Mouse (Mus musculus) ovary, postnatal 14 days (tissue): ENCODE data around the gene Neb.

Source experiments
- DNase-seq: peaks from one replicate; pipeline ENCODE4 v3.0.0; 2022; ENCODE audit warnings: low spot score

Neb gene

DNA sequence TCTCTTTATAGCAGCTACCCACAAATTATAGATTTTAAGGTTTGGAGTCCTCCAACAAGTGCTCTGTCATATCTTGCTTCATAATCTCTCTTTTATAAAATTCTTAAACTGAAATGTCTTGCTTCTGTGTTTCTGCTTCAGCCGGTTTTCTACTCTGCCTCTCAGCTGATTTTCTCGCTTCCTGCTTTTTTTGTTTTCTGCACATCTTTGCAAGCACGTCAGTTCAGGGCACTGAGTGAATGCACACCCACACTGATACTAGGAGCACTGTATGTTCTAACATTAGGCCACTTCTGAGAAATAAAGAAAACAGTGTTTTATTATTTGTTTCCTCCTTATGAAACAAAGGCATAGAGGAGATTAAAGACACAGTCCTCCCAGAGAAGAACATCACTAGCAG is 73.7 kb downstream of the Neb start:
- no peak for DNase-seq

DNA sequence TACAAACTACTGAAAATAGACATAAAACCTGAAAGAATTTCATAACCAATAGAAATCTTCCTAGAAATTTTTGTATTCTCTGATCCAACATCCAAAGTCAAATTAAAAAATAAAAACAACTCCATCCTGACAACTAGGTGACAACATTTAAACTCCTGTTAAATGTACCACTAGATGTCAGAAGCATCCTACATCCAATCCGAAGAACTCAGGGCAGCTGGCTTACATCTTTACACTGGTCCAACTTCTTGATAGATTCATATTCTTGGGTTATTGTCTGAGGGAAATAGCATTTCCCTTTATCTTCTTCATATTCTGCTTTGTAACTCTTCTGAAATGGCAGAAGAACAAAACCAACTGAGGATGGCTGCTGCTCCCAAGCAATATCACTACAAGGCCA is 74.9 kb downstream of the Neb start:
- DNase-seq: no peak

DNA sequence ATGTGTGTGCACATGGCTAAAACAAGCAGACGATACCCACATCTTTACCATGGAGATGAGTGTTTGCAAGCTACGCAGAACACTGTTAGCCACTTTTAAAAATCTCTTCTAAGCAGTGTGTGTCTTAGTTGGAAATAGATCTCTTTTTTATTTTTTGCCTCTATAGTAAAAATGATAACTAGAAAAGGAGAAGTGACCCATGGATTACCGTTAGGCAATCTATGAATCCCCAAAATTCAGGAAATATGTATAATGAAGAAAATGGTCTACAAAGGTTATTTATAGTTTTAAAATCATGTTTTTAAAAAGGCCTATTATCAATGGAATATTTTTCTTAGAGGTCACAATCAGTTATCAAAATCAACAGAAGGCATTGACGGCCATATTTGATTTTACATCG is 80.3 kb downstream of the Neb start:
- no peak for DNase-seq

DNA sequence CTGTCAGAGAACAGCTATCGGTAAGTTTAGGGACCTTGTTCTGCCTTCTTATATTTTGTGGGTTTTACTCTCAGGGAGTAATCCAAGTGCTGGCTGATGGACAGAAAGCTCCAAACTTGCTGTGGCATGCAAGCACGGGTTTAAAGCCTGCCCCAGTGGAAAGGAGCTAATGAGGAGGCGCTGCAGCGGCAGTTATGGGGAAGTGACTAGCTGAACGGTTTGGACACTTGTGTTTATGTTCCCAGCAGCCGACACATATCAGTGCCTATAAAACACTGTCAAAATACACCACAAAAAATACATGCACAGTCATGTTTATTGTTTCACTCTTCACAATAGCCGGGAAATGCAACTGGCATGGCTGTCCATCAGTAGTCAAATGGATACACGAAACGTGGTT is 81.5 kb downstream of the Neb start:
- DNase-seq: no peak

DNA sequence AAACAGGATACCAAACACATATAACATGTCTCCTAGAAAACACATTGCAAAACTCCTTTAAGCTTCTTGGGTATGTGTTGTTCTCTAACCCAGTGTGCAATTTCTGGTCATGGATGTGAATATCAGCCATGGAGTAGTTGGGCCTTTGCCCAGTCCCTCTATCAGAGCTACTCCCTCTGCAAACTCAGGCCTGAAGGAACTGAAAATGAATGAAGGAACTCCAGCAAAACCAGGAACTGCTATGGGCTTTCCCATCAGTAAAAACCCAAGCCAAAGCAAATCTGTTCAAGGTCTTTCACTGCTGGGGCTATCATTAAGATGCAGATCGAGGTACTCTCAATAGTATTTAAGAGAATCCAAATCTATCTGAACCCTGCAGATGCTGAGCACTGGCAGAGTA is 90.8 kb downstream of the Neb start:
- no peak for DNase-seq

DNA sequence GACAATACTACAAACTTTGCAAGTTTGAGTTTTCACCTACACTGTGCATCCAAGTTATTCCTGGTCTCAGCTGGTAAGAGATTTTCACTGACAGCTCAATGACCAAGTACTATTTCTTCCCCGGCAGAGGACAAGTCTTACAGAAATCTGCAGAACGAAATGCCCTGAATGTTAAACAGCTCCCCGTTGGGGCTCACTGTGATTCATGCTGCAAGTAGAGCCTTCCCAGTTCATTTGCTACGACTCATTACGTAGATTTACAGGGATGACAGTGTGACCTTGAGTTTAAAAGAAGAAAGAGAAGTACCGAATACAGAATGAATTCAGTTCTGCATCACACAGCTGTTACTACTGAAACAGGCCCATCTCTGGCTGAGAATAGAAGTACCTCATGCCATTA is 91.9 kb downstream of the Neb start:
- DNase-seq: no peak

DNA sequence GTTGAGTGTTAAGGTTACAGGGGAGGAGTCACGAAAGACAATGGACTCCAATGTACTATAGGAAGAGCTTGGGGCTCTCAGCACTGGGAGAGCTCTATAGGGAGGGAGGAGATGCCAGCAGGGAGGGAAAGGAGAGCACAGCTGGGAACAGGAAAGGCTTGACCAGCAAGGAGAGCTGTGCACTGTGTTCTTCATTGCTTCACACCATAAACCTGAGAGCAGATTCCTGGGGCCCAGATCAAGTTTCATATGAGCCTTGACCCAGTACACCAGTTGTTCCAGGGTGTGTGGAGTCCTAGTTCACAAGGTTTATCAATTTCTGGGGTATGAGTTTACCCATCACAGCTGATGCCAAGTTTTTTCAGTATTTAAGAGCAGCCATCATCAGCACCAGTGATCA is 106.1 kb downstream of the Neb start:
- DNase-seq: no peak

DNA sequence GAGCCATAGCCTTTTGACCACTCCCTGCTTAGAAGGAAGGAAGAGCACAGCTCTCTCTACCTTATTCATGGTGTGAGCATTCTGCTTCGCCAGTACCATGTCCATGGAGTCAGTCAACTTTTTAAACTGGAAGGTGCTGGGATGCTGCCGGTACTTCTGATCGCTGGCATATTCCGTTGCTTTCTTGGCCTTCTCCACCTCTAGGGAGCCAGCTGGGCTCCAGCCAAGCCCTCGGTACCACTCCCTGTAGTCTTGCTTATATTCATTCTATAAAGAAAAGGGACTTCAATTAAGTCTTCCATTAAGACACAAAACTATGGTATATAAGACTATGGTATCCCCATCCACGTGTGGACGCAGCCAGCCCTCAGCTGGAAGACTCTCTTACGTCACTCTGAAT is 107.4 kb downstream of the Neb start:
- no peak for DNase-seq

DNA sequence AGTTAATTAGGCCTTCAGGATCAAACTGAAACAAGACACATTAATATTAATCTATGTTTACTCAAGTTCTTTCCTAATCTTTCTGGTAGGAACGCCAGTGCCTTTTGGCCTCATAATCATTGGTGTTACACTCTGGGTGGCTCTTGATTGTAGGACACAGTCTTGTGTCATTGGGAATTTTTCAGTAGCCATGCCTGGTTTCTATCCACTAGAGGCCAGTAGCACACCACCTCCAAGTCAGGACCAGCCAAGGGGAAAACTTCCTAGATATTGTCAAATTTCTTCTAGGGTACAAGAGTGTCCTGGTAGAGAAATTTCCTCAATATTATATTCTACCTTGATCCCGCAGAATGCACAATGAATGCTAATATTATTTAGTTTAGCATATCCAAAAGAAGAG is 116.1 kb downstream of the Neb start:
- DNase-seq: peak; percentile 32

DNA sequence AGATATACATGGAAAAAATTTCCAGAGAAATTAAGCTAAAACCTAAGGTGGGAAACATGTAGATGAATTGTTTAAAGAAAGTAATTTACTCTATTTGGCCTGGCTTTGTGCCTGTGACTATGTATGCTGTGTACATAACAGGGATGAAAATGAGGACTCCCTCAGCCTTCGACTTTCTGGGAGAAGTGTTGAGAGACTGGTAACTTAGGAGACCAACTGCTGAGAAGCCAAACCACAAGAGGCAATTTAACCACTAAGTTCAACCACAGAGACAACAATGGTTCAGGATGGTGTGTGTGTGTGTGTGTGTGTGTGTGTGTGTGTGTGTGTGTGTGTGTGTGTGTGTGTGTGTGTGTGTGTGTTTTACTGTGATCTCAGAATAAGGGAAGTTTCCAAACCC is 126.2 kb downstream of the Neb start:
- DNase-seq: no peak

DNA sequence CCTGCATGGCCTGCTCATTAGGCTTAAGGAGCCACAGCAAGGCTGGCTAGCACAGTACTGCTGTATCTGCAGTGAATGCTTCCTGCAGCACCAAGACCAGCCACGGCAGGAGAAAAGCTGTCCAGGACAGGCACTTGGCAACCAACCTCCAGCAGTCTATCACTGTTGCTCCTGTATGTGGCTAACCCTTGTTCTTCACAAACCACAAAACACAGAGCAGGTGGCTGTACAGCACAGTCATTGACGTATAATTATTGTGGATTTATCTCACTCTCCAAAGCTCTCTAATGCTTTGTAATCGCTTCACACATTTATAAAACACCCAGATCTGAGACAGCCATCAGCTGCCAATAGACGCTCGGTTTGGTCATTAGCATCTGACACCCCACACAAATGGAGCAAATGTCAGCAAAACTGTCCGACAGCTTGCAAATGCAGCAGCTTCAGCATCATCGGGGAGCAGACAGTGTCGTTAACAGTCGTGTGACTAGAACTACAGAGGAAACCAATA is 129.9 kb downstream of the Neb start:
- no peak for DNase-seq

DNA sequence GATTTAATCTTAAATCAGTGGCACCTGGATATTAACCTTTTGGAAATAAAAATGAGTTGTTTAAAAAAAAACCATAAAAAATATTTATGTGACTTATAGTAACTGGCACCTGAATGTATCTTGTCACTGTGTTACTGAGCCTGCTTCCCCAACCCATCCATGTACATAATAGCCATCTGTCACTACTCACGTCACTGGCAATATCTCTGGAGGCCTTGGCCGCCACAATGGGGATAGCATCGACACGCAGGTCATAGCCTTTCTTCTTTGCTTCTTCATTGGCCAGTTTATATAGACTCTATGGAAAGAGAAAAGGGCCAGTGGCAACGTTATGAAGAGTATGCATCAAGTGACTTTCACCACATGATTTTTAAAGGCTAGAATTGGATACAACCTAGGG is 133.2 kb downstream of the Neb start:
- DNase-seq: no peak

DNA sequence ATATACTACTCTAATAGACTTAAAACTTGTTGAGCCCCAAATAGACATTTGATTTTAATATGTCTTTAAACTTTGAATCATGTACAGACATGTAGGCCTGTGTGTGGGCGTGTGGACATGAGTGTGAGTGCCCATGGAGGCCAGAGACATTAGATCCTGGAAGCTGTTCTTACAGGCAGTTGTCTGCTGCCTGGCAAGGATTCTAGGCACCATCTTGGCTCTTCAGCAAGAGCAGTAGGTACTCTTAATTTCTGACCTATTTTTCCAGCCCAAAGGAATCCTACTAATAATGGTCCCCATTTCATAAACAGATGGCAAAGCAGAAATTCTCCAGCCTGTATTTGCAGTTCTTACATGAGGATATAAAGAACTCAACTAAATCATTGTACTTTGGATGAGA is 135.6 kb downstream of the Neb start:
- DNase-seq: no peak

DNA sequence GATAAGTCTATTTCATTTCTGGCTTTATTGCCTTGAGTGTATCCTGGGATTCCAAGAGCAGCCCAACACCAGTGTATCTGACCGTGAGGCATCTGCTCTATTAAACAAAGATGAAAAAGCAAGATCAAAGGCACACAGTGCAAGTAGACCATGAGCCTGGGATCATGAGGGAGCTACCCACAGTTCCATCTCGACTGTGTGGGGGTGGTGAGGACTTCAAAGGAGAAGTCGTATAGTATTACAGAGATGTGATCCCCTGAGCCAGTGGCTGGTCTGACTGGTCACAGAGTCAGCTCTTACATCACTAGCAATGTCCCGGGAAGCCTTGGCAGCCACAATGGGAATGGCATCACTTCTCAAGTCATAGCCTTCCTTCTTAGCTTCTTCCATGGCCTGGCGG is 140.4 kb downstream of the Neb start:
- DNase-seq: no peak

DNA sequence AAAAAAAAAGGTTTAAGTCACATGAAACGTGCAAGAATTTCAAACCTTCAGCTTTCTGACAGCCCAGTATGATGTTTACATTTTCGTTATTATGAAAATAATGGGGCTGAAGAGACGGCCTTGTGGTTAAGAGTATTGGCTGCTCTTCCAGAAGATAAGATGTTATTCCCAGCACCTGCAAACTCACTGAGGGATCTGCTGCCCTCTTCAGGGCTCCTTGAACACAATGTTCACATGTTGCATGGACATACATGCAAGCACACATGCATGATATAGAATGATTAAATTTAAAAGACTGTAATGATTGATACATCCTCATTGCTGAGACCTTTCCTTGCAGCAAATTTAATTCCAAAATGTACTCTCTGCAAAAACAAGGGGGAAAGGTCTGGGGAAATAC is 150.7 kb downstream of the Neb start:
- no peak for DNase-seq

DNA sequence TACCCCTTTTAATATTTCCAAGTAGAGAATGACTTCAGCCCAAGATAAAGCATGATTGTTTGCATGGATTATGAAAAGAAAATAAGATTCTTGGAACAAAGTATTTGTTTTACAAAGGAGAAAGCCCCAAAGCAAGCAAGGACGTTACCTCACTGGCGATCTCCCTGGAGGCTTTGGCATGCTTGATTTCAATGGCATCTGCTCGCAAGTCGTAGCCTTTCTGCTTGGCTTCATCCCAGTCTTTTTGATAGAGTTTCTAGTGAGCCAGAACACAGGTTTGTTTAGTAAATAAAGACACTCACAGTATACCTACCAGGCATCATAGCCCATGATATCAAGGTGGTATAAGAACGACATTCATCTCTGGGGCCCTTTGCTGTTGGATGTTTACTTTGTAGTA is 153.9 kb downstream of the Neb start:
- no peak for DNase-seq

DNA sequence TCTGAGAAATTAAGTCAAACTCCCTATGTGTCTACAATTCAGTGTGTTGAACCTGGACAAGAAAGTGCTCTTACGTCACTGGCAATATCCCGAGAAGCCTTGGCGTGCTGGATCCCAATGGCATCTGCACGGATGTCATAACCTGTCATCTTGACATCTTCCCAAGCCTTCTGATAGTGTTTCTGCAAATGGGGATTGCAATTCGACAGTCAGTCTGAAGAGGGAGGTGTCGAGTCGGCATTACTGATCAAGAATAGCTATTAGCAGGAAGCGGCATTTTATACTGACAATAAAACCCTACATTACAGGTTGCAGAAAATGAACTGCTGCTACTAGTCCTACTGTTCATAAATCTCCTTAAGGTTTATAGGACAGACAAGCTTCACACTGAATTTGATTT is 158.2 kb downstream of the Neb start:
- DNase-seq: no peak

DNA sequence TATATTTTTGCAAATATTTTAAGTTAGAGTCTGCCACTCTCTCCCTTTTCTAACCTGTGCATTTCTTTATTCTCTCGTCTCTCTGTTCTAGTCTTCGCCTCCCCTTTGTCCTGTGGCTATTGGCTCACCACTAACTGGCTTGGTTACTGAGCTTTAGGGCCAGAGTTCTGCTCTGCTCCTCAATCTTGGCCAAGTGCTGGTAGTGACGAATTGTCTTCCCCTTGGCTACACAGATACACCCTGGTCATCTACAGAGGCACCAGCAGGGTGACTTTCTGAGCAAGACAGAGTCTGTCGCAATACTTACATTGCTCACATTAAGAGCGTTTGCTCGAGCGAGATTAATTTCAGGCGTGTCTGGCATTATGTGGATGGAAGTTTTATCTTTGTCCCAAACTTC is 162.3 kb downstream of the Neb start:
- no peak for DNase-seq

DNA sequence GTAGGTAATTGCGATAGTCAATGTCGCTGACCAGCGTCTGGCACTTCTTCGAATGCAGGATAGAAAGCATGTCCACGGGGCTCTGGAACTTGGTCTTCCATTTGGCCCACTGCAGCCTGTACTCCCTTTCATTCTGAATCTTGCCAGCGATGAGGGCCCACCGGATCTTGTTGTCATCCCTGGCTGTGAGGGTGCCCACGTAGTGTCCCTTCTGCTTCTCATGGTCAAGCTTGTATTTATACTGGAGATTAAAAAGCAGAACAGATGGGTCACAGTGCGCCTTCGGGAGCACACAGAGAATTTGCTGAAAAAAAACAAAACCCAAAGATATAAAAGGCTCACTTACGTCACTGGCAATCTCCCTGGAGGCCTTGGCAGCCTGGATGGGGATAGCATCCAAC is 165.7 kb downstream of the Neb start:
- no peak for DNase-seq

DNA sequence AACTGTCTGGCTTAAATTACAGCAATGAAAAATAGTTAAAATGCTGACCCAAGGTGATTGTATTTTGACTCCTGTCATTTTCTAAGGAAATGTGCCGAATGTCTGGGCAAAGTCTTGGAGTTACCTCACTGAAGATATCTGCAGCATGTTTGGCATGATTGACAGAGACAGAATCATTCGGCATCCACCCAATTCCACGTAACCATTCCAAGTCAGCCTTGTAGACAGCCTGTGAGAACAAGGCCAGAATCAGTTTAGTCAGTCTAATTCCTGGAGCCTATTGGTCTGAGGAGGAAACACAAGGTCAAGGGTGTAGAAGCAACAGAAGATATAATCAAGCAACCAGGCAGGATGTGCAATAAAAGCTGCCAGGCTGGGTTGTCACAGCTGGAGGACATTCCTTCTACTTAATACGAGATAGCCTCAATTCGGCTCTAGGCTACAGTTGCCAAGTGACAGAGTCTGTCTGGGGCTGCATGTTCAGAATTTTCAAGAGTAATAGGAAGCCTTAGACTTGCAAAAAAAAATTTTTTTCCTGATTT is 166.8 kb downstream of the Neb start:
- no peak for DNase-seq

DNA sequence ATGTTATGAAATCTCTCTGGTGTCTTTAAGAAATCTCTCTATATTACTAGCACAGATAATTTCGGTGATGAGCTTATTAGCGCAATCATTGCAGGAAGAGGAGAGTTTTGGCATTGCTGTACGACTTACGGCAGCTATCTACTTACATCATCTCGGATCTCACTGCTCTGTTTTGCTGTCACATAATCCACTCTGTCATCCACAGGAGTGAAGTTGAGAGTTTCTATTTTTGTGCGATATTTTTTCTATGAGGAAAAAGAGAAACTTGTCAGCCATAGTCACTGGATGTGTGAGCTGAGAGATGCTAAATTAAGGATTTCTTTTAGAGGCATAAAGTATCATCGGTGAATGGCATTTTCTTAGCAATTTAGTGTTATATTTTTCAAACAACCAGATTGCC is 167.6 kb downstream of the Neb start:
- DNase-seq: no peak

DNA sequence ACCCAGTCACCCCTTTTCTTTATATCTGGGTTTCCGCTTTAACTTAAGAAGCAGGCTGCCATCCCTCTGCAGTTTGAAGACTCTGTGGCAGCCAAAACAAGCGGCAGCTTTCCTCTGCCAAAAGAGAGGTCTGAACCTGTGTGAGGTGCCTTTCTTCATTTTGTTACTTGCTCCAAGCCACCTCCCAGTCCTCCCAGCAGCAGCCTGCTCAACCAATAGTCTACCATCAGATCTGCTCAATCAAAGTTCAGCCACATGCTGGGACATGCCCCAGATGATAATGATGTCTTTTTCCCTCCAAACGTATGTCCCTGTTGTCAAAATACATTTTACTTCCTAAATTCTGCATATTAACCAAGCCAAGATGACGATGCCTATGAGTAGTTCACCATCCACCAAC is 173.3 kb downstream of the Neb start:
- no peak for DNase-seq

DNA sequence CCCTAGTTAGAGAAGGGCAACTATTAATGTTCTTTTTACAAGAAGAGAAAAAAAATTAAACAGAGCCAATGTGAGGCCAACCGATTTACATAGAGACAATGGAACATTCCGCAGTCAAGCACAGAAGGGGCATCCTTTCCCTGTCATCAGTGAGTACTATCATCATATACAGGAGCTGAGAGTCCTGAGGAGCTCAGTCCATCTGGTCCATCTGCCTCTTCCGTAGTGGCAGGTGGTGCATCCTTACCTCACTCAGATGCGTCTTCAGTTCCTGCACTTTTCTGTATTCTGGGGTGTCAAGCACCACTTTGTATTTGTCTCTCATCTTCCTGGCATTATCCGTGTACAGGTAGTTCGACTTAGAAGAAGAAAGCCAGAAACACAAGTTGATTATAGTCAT is 184.6 kb downstream of the Neb start:
- no peak for DNase-seq

DNA sequence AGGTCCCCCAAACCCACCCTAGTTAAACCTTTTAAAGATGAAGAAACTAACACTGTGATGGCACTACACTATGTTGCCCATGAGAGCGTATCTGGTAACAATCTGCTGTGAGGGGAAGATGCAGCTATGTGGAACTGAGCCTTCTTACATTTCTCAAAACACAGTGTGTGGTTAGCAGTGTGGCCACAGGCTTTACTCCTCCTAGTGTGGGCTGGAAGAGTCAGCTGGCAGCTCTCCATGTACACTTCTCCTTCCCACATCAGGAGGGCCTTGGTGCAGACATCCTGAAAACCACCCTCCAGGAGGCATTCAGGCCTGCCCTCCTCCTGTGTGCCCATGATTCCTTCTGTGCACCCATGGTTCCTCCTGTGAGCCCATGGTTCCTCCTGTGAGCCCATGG is 198.6 kb downstream of the Neb start:
- no peak for DNase-seq

DNA sequence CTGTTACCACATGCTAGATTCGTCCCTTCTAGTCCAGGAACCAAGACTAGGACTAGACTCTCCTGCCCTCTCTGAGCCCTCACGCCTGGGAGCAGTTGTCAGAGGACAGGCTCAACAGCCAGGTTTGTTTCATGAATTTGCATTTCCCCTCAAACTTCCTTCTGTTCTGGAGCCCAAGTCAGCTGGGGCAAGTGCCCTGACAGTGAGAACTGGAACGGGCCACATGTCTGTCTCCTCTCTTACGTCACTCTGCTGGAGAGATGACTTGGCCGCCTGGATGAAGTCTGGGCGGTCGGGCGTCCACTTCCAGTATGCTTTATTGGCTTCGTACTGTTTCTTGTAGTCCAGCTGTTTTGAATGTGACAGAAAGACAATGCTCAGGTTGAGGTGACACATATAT is 200.5 kb downstream of the Neb start:
- no peak for DNase-seq
